Mouse (Mus musculus) gastrocnemius, postnatal 14 days (tissue): Measurements from ENCODE around the gene Scaper. TPM values are rescaled to one million over a fixed set of nuclear protein-coding genes. Genes with fewer than 3 reads are reported as not detected.

Experiments
- DNase-seq: peaks from one replicate; pipeline ENCODE4 v3.0.0; 2021; ENCODE audit warnings: mixed read lengths
- intact Hi-C: fragments of 180-260 bp; cut with DNase I; formaldehyde crosslinking; loops from one replicate; pipeline ENCODE4 v1.15.1; 2025; ENCODE audit warnings: low total_unique reads
- total RNA-seq, 2 experiments: library from RNA; stranded (reverse); gene quantifications; 2 replicates each; pipeline ENCODE4 v1.2.3; 2021

The Scaper gene
- total RNA-seq, 2 experiments from 2014 or later: 6.6 to 6.9 TPM

- intact Hi-C loops: no loop called here
- no peak for DNase-seq
These were observed 323.2 kb downstream of the Scaper start for GRCm38 (mm10) chr9:55614711-55615110.

- intact Hi-C loops: no loop called here
- DNase-seq: no peak
These were observed 328.2 kb downstream of the Scaper start for GRCm38 (mm10) chr9:55609751-55610150.

- intact Hi-C loops: no loop called here
- no peak for DNase-seq
These were observed 329.0 kb downstream of the Scaper start for GRCm38 (mm10) chr9:55608701-55609531.

GRCm38 (mm10) chr9:55598594-55598993, 339.3 kb downstream of the Scaper start:
- intact Hi-C loops: no loop called here
- no peak for DNase-seq

GRCm38 (mm10) chr9:55586141-55586540, 351.8 kb downstream of the Scaper start:
- DNase-seq: no peak
- intact Hi-C loops: no loop called here

GRCm38 (mm10) chr9:55581414-55581813, 356.5 kb downstream of the Scaper start:
- no peak for DNase-seq
- intact Hi-C loops: no loop called here

- intact Hi-C loops: no loop called here
- DNase-seq: no peak
These were observed 361.3 kb downstream of the Scaper start for GRCm38 (mm10) chr9:55576571-55576970.

GRCm38 (mm10) chr9:55571071-55571470, 366.8 kb downstream of the Scaper start:
- intact Hi-C loops: no loop called here

GRCm38 (mm10) chr9:55568466-55569159, 369.3 kb downstream of the Scaper start:
- DNase-seq: no peak
- intact Hi-C loops: no loop called here

More at GRCm38 (mm10) chr9:55571071-55571470, 366.8 kb downstream of the Scaper start:
- DNase-seq: no peak

- no peak for DNase-seq
- intact Hi-C loops: no loop called here
These were observed 377.0 kb downstream of the Scaper start for GRCm38 (mm10) chr9:55560960-55561359.

- intact Hi-C loops: no loop called here
- DNase-seq: no peak
These were observed 382.9 kb downstream of the Scaper start for GRCm38 (mm10) chr9:55554986-55555385.

- no peak for DNase-seq
- intact Hi-C loops: no loop called here
These were observed 388.5 kb downstream of the Scaper start for GRCm38 (mm10) chr9:55549302-55549890.

- intact Hi-C loops: no loop called here
- DNase-seq: no peak
These were observed 389.0 kb downstream of the Scaper start for GRCm38 (mm10) chr9:55548871-55549270.

GRCm38 (mm10) chr9:55546176-55547010, 391.5 kb downstream of the Scaper start:
- intact Hi-C loops: no loop called here
- peak; percentile 41 for DNase-seq

GRCm38 (mm10) chr9:55545556-55546175, 392.3 kb downstream of the Scaper start:
- intact Hi-C loops: no loop called here
- no peak for DNase-seq

GRCm38 (mm10) chr9:55544861-55545555, 392.9 kb downstream of the Scaper start:
- intact Hi-C loops: no loop called here
- no peak for DNase-seq

GRCm38 (mm10) chr9:55543703-55544401, 394.1 kb downstream of the Scaper start:
- intact Hi-C loops: no loop called here
- no peak for DNase-seq

- DNase-seq: no peak
- intact Hi-C loops: no loop called here
These were observed 394.6 kb downstream of the Scaper start for GRCm38 (mm10) chr9:55543336-55543702.
